Mouse (Mus musculus) ES-Bruce4 (cell line): Measurements from ENCODE around the gene Irf2bpl.

Experiments
- CTCF ChIP-seq: IDR thresholded peaks from one replicate; pipeline ENCODE4 v1.8.1; 2011; ENCODE audit warnings: low read depth, low read length
- EP300 ChIP-seq: IDR thresholded peaks from 2 replicates; pipeline ENCODE4 v1.6.1; 2011; ENCODE audit warnings: low read depth, low read length; ENCODE audit not compliant: insufficient read depth
- POLR2A ChIP-seq: IDR thresholded peaks from one replicate; pipeline ENCODE4 v1.8.1; 2011; ENCODE audit warnings: low read length; ENCODE audit not compliant: insufficient read depth

DNA sequence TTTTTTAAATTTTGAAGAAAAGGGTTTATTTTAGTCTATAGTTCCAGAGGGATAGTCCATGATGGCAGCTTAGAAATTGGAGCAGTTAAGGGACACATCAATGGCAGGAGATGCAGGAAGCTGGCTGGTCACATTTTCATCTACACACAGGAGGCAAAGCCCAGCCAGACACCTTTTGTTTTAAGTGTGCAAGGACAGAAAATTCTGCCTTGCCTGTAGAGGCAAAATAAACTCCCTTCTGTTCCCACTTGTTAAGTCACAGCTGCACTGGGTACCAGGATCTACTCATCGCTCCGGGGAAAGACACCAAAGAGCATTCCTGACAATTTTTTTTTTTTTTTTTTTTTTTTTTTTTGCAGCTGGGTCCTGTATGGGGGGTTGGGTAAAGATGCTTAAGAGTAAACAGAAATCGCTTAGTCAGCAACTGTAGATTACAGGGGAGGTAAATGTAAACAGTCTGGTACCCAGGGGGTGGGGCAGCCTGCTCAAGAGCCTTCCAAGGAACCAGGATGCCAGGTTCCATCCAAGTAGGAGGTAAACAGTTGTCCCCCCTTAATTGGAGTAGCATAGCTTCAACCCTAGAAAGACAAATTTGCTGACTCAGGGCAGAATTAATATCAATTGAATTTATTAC is 4.4 kb downstream of the Irf2bpl start:
- no peak for TF ChIP-seq CTCF
- TF ChIP-seq POLR2A = no peak
- TF ChIP-seq EP300 = no peak
